Mouse (Mus musculus): ENCODE results near the gene Plekhg4. TPM values are rescaled to one million over a fixed set of nuclear protein-coding genes. Genes with fewer than 3 reads are reported as not detected.

Plekhg4 gene
- polyA plus RNA-seq (2017; shearing (Covaris generic)): not detected

DNA sequence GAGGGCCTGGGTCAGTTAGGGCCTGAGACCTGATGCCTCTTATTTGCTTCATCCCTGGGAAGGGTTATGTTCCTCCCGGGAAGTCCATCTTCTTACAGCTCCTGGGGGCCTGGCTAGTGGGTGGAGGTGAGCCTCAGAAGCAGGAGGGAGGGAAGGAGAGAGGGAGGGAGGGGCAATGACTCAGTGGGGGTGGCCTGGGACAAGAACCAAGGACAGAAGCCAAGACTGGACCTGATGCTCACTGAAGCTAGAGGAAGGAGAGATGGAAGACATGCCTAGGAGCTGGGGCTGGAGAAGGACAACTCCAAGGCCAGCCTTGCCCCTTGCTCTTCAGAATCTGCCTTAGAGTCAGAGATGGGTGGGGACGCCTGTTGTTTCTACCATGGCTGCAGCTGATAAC, at the start of gene Plekhg4:
TSS of gene Plekhg4 (plus strand) at position 243 of the 400 bp plus-strand sequence.

DNA sequence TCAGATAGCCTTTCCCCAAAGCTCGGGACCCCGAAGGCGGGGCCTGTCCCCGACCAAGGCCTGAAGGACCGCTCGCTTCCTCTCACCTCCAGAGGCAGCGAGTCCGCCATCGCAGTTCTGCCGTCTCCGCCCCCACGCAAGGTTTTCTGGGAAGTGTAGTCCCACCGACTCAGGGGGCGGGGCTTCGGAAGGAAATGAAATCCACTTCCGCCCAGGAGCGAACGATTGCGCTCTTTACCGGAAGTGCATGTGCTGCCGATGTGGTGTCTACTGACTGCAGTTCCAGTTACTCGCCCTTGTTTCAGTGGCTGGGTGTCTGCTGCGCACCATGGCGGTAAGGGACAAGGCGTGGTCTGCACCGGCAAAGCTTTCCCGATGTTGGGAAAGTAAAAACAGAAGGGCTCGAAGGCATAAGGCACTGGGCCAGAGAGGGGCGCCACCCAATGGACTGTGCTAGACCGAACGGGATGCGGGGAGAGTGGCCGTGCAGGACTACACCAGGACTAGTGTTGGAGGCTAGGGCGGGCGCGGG, 46.9 kb upstream of the Plekhg4 start, which contains the start of the genes Lrrc29 and Tmem208:
TSS of gene Lrrc29 (minus strand) at position 138 of the 532 bp plus-strand sequence.
TSS of gene Tmem208 (plus strand) at position 214 of the 532 bp plus-strand sequence.

DNA sequence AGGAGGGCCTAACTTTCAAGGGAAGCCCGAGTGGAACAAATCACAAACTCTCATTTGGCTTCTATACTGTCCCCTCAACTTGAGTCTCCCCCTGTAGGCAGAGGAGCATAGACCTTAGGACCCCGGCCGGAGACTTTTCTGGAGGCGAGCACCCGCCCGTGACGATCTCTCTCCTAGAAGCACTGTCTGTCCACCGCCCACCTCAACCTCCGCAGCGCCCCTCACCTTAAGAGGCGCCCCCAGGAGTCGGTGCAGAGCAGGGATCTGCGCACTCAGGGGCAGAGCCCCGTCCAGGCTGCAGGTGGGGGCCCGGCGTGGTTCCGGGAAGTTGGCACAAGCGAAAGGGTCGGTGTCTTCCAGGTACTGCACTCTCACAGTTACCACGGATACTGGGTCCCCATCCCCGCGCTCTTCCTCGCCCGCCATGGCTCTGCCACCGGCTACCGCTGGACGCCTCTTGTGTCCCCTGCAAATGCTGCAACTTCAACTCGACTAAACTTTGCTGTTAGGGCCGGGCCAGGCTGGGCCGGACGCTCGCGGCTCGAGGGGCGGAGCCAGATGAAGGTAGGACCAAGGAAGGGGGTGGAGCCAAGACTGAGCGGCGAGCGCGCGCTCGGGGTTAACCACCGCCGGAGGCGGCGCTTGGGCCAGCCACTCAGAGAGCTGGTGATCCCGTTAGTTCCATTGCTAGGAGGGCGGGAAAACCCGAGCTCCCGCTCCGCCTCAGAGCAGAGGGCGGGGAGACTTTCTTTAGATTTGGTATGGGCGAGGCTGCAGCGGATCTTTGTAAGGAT, 25.4 kb upstream of the Plekhg4 start, which contains the start of gene Fhod1:
TSS of gene Fhod1 (minus strand) at position 526 of the 794 bp plus-strand sequence.

DNA sequence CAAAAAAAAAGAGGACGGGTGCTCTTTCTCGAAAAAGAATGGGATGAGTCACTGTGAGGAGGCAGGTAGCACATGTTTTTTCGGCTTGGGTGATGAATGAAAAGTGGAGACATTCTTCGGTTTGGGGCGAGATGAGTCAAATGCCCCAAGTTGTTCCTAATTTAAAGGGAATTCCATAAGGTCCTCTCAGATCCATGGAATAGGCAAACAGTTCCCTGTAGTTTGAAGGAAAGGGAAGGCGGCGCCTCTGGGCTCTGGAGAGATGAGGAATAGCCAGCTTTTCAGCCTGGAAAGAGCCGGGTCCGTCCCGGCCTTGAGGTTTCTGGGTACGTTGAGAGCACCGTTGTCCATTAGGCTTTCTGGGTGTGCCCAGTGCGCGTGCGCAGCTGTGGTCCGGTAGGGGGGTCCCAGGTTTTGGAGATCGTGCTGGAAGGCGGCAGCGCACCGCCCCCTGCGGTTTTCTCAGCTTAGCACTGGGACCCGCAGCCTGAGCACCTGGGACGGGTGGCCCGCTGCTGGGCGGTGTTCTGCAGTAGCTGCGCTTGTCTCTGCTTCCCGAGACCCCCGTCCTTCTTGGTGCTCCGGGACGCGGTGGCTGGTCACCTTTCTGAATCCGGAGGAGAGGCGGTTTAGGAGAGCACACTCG, 24.5 kb upstream of the Plekhg4 start, which contains the start of gene Slc9a5:
TSS of gene Slc9a5 (plus strand) at position 394 of the 646 bp plus-strand sequence.

DNA sequence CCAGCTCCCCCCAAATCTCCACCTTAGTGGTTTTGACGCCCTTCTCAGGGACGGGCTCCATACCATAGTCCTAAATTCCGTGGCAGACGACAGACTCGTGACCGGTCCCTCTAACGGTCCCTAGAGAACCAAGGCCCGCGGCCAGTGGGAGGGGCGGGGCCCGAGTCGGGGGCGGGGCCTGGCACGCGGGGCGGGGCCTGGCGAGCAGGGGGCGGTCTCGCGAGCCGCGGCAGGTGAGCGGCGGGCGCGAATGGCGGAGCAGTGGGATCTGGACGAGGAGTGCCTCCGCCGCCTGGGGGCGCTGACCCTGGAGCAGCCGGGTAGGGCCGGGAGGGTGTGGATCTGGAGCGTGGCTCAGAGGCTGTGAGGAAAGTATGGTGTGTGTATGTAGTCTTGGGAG, 40.3 kb downstream of the Plekhg4 start, which contains the start of the genes Kctd19 and Lrrc36:
TSS of gene Kctd19 (minus strand) at position 112 of the 400 bp plus-strand sequence.
TSS of gene Lrrc36 (plus strand) at position 181 of the 400 bp plus-strand sequence.

Other genes with a start within 250 kb of the Plekhg4 start
- gene Ces4a, start 241.5 kb upstream of the Plekhg4 start, polyA plus RNA-seq (2017; shearing (Covaris generic)): not detected
- gene Cbfb, start 202.6 kb upstream of the Plekhg4 start, polyA plus RNA-seq (2017; shearing (Covaris generic)): 27.3 TPM
- gene D230025D16Rik, start 148.1 kb upstream of the Plekhg4 start, polyA plus RNA-seq (2017; shearing (Covaris generic)): 30.6 TPM
- 0.93 TPM for gene B3gnt9, start 118.1 kb upstream of the Plekhg4 start, polyA plus RNA-seq (2017; shearing (Covaris generic))
- gene Tradd, start 108.7 kb upstream of the Plekhg4 start, polyA plus RNA-seq (2017; shearing (Covaris generic)): 48.9 TPM
- 23.4 TPM for gene Fbxl8, start 108.6 kb upstream of the Plekhg4 start, polyA plus RNA-seq (2017; shearing (Covaris generic))
- gene Hsf4, start 103.5 kb upstream of the Plekhg4 start, polyA plus RNA-seq (2017; shearing (Covaris generic)): 0.86 TPM
- not detected for gene Nol3, start 97.1 kb upstream of the Plekhg4 start, polyA plus RNA-seq (2017; shearing (Covaris generic))
- 1.9 TPM for gene 4931428F04Rik, start 83.4 kb upstream of the Plekhg4 start, polyA plus RNA-seq (2017; shearing (Covaris generic))
- 2.1 TPM for gene Exoc3l, start 77.2 kb upstream of the Plekhg4 start, polyA plus RNA-seq (2017; shearing (Covaris generic))
- gene E2f4, start 75.6 kb upstream of the Plekhg4 start, polyA plus RNA-seq (2017; shearing (Covaris generic)): 82.3 TPM
- gene Elmo3, start 67.7 kb upstream of the Plekhg4 start, polyA plus RNA-seq (2017; shearing (Covaris generic)): 8.1 TPM
- 2.6 TPM for gene Lrrc29, start 47.0 kb upstream of the Plekhg4 start, polyA plus RNA-seq (2017; shearing (Covaris generic))
- gene Tmem208, start 46.9 kb upstream of the Plekhg4 start, polyA plus RNA-seq (2017; shearing (Covaris generic)): 151 TPM
- 1.8 TPM for gene Fhod1, start 25.3 kb upstream of the Plekhg4 start, polyA plus RNA-seq (2017; shearing (Covaris generic))
- gene Slc9a5, start 24.4 kb upstream of the Plekhg4 start, polyA plus RNA-seq (2017; shearing (Covaris generic)): 0.59 TPM
- gene Kctd19, start 40.2 kb downstream of the Plekhg4 start, polyA plus RNA-seq (2017; shearing (Covaris generic)): not detected
- gene Lrrc36, start 40.3 kb downstream of the Plekhg4 start, polyA plus RNA-seq (2017; shearing (Covaris generic)): not detected
- 1.3 TPM for gene Tppp3, start 98.3 kb downstream of the Plekhg4 start, polyA plus RNA-seq (2017; shearing (Covaris generic))
- 2.2 TPM for gene Zdhhc1, start 123.6 kb downstream of the Plekhg4 start, polyA plus RNA-seq (2017; shearing (Covaris generic))
- gene Hsd11b2, start 145.5 kb downstream of the Plekhg4 start, polyA plus RNA-seq (2017; shearing (Covaris generic)): not detected
- gene Atp6v0d1, start 192.8 kb downstream of the Plekhg4 start, polyA plus RNA-seq (2017; shearing (Covaris generic)): 48.8 TPM
- gene Ripor1, start 232.0 kb downstream of the Plekhg4 start, polyA plus RNA-seq (2017; shearing (Covaris generic)): 15.5 TPM

Measured in activated CD4-positive, CD25-positive, alpha-beta regulatory T cell, adult 9 weeks (primary cell).